8 mouse cellular contexts compared by ENCODE assay signal in the genomic region with DNA sequence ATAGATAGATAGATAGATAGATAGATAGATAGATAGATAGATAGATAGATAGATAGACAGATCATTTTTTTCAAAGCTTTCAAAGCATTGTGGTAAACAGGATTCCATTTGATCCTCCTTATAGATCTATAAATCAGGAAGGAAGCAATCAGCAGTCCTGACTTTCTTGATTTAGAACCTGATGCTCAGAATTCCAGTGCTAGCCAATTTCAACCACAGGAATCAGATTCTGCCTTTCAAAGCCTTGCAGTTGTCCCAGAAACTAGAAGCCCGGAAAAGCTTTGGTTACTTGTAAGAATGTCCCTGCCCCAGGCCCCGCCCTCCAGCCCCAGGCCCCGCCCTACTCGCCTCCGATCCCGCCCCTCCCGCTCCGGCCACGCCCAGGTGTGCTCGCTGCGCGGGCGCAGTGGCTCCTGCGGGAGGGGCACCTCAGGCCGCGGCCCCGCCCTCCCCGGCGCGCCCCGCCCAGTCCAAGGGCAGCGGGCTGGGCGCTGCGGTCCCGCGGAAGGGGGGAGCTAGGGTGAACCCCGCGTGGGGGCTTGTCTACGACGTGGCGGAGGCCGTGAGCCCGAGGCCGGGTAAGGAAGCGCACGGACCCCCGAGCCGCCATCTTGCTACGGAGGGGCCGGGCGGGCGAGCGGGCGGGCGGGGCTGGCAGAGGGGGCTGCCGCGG. TPM values are rescaled to one million over a fixed set of nuclear protein-coding genes. Genes with fewer than 3 reads are reported as not detected.
A peak's percentile ranks its signal among the peaks of the same experiment; 100 is the strongest.
DNase-seq lines count a peak whose midpoint lies in the region; ATAC-seq lines count a peak whose summit lies in the region.

Gene Svbp (plus strand): TSS at position 398 of the 673 bp plus-strand sequence.

- no peak within 1 kb of the TSS; the same call in 1 of the 2 replicates for H3K27ac ChIP-seq in forebrain, embryonic 11.5 days (ENCODE audit: low read depth, low read length)
- H3K27ac ChIP-seq in heart, embryonic 15.5 days, result peak within 1 kb of the TSS; percentile 76
- H3K27ac ChIP-seq in liver, embryonic 13.5 days, result peak within 1 kb of the TSS; percentile 99
- peak within 1 kb of the TSS; percentile 67 for H3K27ac ChIP-seq in stomach, embryonic 14.5 days (ENCODE audit: low read length)

- H3K36me3 ChIP-seq in forebrain, embryonic 11.5 days (ENCODE audit: control insufficient read depth, insufficient read depth, low read length), result no peaks in the 10 kb centered on the region
- H3K36me3 ChIP-seq in heart, embryonic 15.5 days, result no peaks in the 10 kb centered on the region
- H3K36me3 ChIP-seq in liver, embryonic 13.5 days, result peaks cover 13% of the 10 kb centered on the region
- H3K36me3 ChIP-seq in stomach, embryonic 14.5 days (ENCODE audit: control insufficient read depth, insufficient read depth, low read length), result no peaks in the 10 kb centered on the region; the same call in 1 of the 2 replicates

- peak within 1 kb of the TSS; percentile 76 for H3K4me3 ChIP-seq in forebrain, embryonic 11.5 days (ENCODE audit: low read depth, low read length)
- peak within 1 kb of the TSS; percentile 77 for H3K4me3 ChIP-seq in heart, embryonic 15.5 days
- H3K4me3 ChIP-seq in liver, embryonic 13.5 days (replicated peaks), result peak within 1 kb of the TSS; percentile 98
- peak within 1 kb of the TSS; percentile 87 for H3K4me3 ChIP-seq in stomach, embryonic 14.5 days (ENCODE audit: low read depth, low read length)

- no peaks in the 10 kb centered on the region for H3K9me3 ChIP-seq in forebrain, embryonic 11.5 days (ENCODE audit: control insufficient read depth, low read length)
- no peaks in the 10 kb centered on the region for H3K9me3 ChIP-seq in heart, embryonic 15.5 days (replicated peaks)
- no peaks in the 10 kb centered on the region for H3K9me3 ChIP-seq in liver, embryonic 13.5 days (replicated peaks)
- H3K9me3 ChIP-seq in stomach, embryonic 14.5 days (ENCODE audit: control insufficient read depth, low read depth, low read length), result no peaks in the 10 kb centered on the region

- peak within 1 kb of the TSS; percentile 56 for H3K4me2 ChIP-seq in forebrain, embryonic 11.5 days (ENCODE audit: low read depth, low read length, severe bottlenecking)
- H3K4me2 ChIP-seq in heart, embryonic 15.5 days, result peak within 1 kb of the TSS; percentile 74
- peak within 1 kb of the TSS; percentile 77 for H3K4me2 ChIP-seq in liver, embryonic 13.5 days
- peak within 1 kb of the TSS; percentile 71 for H3K4me2 ChIP-seq in stomach, embryonic 14.5 days (replicated peaks; ENCODE audit: low read depth, low read length)

- under 1% methylated on average over 45 of the region's 47 CpGs for WGBS in forebrain, embryonic 11.5 days
- under 1% methylated on average over 32 of the region's 47 CpGs for WGBS in heart, embryonic 15.5 days
- WGBS in liver, embryonic 13.5 days (ENCODE audit: insufficient replicate concordance), result under 1% methylated on average over 47 of the region's 47 CpGs
- 1% methylated on average over 44 of the region's 47 CpGs for WGBS in stomach, embryonic 14.5 days

- H3K4me1 ChIP-seq in forebrain, embryonic 11.5 days (replicated peaks; ENCODE audit: control insufficient read depth, insufficient read depth, low read length), result no peaks in the 10 kb centered on the region
- H3K4me1 ChIP-seq in heart, embryonic 15.5 days (replicated peaks), result peaks cover 28% of the 10 kb centered on the region
- peaks cover 88% of the 10 kb centered on the region for H3K4me1 ChIP-seq in liver, embryonic 13.5 days (replicated peaks)
- peaks cover 6% of the 10 kb centered on the region; the same call in 1 of the 2 replicates for H3K4me1 ChIP-seq in stomach, embryonic 14.5 days (ENCODE audit: control insufficient read depth, insufficient read depth, low read length)

- ATAC-seq in forebrain, embryonic 11.5 days (replicated peaks; ENCODE audit: low FRiP score), result peak; percentile 94
- peak; percentile 94 for ATAC-seq in heart, embryonic 15.5 days (replicated peaks; ENCODE audit: insufficient number of reproducible peaks, insufficient read depth, low FRiP score, low read depth)
- ATAC-seq in liver, embryonic 13.5 days (ENCODE audit: low read depth), result peak; percentile 84
- peak; percentile 91 for ATAC-seq in stomach, embryonic 14.5 days (ENCODE audit: insufficient number of reproducible peaks, insufficient read depth, low FRiP score, low read depth)

- DNase-seq in CD8-positive naive resting alpha-beta T cell, adult 2 months (ENCODE audit: low read depth in 2 of 2, low spot score in 2 of 2), result peak; percentile 80 to 82
- DNase-seq in c-Kit-positive CD71-positive TER-119-negative erythroid progenitor cells, embryonic 14.5 days (ENCODE audit: low read depth), result peak; percentile 79
- DNase-seq in forebrain, embryonic 11.5 days (ENCODE audit: low spot score), result peak; percentile 97
- peak; percentile 92 to 93 for DNase-seq in kidney, postnatal 25 days
- peak; percentile 80 for DNase-seq in liver, embryonic 13.5 days
- DNase-seq in natural killer cell, adult 2 months (ENCODE audit: low spot score in 2 of 2), result peak; percentile 82 to 87

- H3K27me3 ChIP-seq in forebrain, embryonic 11.5 days (ENCODE audit: control insufficient read depth, insufficient read depth, low read length), result no peaks in the 10 kb centered on the region
- H3K27me3 ChIP-seq in heart, embryonic 15.5 days, result no peaks in the 10 kb centered on the region
- H3K27me3 ChIP-seq in liver, embryonic 13.5 days, result no peaks in the 10 kb centered on the region
- H3K27me3 ChIP-seq in stomach, embryonic 14.5 days (ENCODE audit: control insufficient read depth, insufficient read depth, low read length), result no peaks in the 10 kb centered on the region

- peak within 1 kb of the TSS; percentile 77 for H3K9ac ChIP-seq in forebrain, embryonic 11.5 days (ENCODE audit: low read length)
- H3K9ac ChIP-seq in heart, embryonic 15.5 days, result peak within 1 kb of the TSS; percentile 80
- peak within 1 kb of the TSS; percentile 99 for H3K9ac ChIP-seq in liver, embryonic 13.5 days
- H3K9ac ChIP-seq in stomach, embryonic 14.5 days (replicated peaks; ENCODE audit: low read depth, low read length), result peak within 1 kb of the TSS; percentile 73

RNA-seq across cellular contexts. Expression of gene Svbp, which starts in this region (rescaled TPM):
- polyA plus RNA-seq in forebrain, embryonic 11.5 days (2014; fragmentation: Nextera tagmentation; extraction: Ambion mirVana), result 146 and 150 TPM in 2 replicates
- polyA plus RNA-seq in heart, embryonic 15.5 days (2015; fragmentation: Nextera tagmentation; extraction: Ambion mirVana), result 111 and 124 TPM in 2 replicates
- 121 and 130 TPM in 2 replicates for polyA plus RNA-seq in liver, embryonic 13.5 days (2015; fragmentation: Nextera tagmentation; extraction: Ambion mirVana)
- 150 and 155 TPM in 2 replicates for polyA plus RNA-seq in stomach, embryonic 14.5 days (2014; fragmentation: Nextera tagmentation; extraction: Ambion mirVana)
